Mouse (Mus musculus) cerebellum, adult 8-10 months (tissue): ENCODE results near the gene Rap1gap2.

ENCODE experiments used
- DNase-seq: peaks from one replicate; pipeline ENCODE4 v3.0.0; 2022

The Rap1gap2 gene

GRCm38 (mm10) chr11:74574768-74575434, 35.8 kb downstream of the Rap1gap2 start:
- DNase-seq: no peak

GRCm38 (mm10) chr11:74572459-74573061, 38.2 kb downstream of the Rap1gap2 start:
- DNase-seq: no peak

DNA sequence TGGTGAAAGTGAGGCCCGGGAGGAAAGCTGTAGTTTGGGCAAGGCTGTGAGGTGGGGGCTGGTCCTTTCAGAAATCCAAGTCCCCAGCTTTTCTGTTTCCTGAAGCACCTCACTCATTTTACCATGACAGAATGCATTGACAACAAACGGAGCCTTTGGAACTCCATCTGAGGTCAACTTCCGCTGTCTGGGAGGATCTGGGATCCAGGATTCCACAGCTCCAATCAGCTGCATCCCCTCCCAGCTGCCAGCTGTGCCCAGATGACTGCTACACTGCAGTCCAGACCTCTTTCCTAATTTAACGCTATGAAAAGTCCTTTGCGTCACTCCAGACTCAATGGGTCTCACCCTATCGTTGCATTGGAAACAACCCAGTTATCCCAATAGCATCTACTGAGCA, 41.0 kb downstream of the Rap1gap2 start:
- DNase-seq: no peak

DNA sequence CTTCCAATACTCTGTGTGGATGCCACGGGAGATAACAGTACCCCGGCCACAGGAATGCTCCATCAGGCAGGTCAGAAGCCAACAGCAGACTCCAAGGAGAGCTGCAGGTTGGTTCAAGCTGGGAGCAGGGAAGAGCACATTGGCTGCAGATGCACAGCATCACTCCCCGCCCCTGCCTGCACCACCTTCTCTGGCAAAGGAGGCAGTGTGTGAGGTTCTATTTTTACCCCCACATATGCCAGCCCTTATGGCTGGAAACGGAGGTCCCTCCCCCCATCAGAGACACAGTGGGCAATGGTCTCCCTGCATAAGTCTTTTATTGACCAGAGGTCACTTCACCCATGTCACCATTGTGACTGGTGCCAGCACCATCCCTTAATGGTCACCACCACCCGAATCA, 42.3 kb downstream of the Rap1gap2 start:
- DNase-seq: peak; percentile 55

- DNase-seq: no peak
These were observed 42.7 kb downstream of the Rap1gap2 start for GRCm38 (mm10) chr11:74568004-74568403.

- no peak for DNase-seq
These were observed 44.3 kb downstream of the Rap1gap2 start for GRCm38 (mm10) chr11:74566326-74566874.

DNA sequence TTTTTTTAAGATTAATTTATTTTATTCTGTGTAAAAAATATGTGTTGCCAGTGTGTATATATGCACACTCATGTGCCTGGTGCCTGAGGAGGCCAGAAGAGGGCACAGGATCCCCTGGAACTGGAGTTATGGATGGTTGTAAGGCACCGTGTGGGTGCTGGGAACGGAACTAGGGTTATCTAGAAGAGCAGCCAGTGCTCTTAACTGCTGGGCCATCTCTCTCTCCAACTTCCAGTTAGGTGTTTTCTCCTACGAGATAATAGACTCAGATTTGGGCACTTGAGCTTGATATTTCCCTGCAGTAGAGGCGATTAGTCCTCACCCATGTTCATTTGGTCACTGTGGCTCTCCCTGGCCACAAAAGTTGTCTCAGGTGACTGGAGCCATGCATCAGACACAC, 49.3 kb downstream of the Rap1gap2 start:
- DNase-seq: no peak

- no peak for DNase-seq
These were observed 50.0 kb downstream of the Rap1gap2 start for GRCm38 (mm10) chr11:74560600-74561227.

DNA sequence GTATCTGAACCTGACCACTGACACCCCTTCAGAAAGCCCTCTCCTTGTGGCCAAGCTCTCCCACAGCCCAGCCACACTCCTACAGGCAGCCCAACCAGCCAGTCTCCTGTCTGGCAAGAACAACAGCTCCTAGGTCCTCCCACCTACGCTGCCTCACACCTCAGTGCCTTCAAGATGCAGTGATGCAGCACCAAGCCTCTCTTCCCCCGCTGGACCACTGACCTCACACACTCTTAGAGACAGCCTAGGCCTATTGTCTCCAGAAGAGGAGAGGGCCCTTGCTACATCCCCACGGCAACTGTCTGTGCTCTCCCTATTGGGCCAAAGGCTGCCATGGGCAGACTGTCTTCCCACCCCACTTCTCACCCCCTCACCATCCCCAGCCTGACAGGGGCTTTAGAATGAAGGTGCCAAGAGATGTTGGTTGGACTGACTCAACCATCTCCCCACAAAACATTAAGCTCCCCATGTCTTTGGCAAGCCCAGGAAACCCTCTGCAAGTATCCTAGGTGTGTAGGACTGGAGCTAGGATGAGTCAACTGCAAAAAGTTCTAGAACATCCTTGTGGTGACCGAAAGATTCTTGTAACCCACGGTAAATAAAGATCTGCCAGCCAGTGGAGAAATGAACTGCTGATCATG, 50.8 kb downstream of the Rap1gap2 start:
- DNase-seq: no peak

DNA sequence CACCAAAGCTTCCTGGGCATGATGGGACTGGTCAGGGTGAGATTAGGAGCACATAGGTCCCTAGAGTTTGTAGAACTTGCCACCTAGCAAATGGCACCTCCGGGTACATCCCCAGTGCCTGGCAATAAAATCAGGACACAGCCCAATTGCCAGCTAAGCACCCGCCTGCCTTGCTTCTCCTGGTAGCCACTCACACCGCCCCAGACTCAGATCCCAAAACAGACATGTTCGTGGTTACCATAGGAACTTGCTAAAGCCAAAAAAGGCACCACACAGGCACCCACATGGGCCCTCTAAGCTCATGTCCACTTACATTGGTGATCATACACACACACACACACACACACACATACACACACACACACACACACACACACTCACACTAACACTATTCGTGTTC, 51.8 kb downstream of the Rap1gap2 start:
- DNase-seq: no peak

GRCm38 (mm10) chr11:74557456-74558230, 53.1 kb downstream of the Rap1gap2 start:
- no peak for DNase-seq

DNA sequence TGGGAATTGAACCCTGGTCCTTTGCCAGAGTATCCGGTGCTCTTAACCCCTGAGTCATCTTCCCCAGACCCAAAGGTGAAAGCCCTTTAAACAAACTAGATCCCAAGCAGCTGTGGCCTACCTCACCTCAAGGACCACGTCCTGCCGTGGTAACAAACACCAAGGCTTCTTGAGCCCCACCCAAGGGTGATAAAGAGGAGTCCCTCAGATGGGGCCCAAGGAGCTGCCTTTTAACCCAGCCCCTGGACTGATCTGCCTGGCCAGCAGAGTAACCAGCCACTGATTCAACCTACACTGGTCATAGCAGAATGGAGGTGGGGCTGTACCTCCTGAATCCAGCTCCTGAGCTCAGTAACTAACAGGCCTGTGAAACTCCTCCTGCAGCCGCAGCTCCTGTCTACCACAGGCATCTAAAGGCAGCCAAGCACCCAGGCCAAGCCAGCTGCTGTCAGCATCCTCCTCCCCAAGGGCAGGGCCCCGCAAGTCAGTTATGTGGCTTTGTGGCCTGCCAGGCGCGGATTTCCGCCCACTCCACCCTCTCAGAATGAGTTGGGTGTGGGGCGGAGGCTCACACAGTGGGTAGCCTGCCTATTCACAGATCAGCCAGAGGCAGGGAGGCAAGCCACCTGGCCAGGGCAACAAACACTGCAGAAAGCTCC, 54.9 kb downstream of the Rap1gap2 start:
- no peak for DNase-seq

DNA sequence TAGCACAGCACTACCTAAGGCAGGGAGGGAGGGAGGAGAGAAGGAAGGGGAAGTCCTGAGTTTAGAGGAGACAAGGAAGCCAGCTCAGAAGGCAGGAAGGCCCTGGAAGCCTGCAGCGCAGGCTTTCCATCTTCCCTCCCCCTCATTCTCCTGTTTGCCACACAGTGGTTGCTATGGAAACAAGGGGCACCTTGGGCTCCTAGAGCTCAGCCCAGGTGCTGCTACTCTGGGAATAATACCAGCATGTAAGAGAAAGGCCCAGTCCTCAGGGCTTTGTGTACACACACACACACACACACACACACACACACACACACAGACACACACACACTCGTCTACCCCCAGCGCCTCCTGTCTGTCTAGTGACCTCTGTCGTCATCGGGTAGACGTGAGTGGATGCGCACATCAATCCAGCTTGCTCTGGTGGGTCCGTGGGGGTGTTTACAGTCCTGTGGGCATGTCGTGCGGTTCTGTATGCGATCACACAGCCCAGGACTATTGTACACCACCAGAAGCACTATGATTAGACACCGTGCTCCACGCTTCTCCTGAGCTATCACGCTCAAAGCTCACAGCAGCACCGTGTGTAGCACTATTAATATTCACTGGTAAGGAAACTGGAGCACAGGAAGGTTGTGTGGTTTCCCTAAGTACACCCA, 55.9 kb downstream of the Rap1gap2 start:
- DNase-seq: no peak

GRCm38 (mm10) chr11:74551568-74551967, 59.1 kb downstream of the Rap1gap2 start:
- no peak for DNase-seq

- no peak for DNase-seq
These were observed 60.1 kb downstream of the Rap1gap2 start for GRCm38 (mm10) chr11:74550615-74551102.

- DNase-seq: no peak
These were observed 61.8 kb downstream of the Rap1gap2 start for GRCm38 (mm10) chr11:74548781-74549382.

- DNase-seq: peak; percentile 51
These were observed 63.6 kb downstream of the Rap1gap2 start for GRCm38 (mm10) chr11:74546933-74547694.

DNA sequence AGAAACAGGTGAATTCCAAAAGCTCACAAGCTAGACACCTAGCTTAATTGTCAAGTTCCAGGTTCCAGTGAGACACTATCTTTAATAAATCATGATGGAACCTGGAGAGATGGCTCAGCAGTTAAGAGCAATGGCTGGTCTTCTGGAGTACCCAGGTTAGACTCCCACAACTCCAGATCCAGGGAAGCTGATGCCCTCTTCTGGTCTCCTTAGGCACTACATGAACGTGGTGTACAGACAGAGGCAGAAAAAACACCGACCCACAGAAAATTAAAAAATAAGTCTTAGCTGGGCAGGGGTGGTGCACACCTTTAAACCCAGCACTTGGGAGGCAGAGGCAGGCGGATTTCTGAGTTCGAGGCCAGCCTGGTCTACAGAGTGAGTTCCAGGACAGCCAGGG, 64.5 kb downstream of the Rap1gap2 start:
- peak; percentile 53 for DNase-seq

GRCm38 (mm10) chr11:74545560-74545959, 65.2 kb downstream of the Rap1gap2 start:
- DNase-seq: no peak

DNA sequence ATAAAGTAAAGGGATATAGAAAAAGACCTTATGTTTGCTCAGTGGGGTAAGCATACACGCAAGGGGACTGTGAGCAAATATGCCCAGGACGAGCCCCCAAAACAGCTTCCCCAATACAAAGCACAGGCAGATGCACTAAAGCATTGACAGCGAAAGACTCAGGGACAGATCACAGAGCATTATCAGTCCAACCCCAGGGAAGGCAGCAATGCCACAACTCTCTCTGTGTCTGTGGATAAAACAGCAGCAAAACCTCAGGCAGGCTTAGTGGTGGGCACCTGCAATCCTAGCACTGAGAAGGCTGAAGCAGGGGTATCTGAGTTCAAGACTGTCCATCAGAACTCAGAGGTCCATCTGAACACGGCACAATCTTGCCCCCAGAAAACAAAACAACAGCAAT, 73.4 kb downstream of the Rap1gap2 start:
- DNase-seq: no peak
